Mouse (Mus musculus): Measurements from ENCODE around the gene Elavl2. TPM values are rescaled to one million over a fixed set of nuclear protein-coding genes. Genes with fewer than 3 reads are reported as not detected.
"Not testable (repeated sequence)": the region's sequence is repeated elsewhere in the genome, so short reads cannot be mapped to it uniquely, and the experiment has no call there.

Elavl2 gene
- polyA plus RNA-seq, 1 experiment from 2014 or later = 94.7 TPM

GRCm38 (mm10) chr4:91295317-91295716, 105.3 kb downstream of the Elavl2 start:
- peaks cover 10% of the 10 kb centered on the region; the same call in 1 of the 2 replicates for H3K4me1 ChIP-seq
- H3K4me3 ChIP-seq (replicated peaks) = no peak overlapping the region
- WGBS = 85% methylated on average over 4 of the region's 4 CpGs
- peaks cover 8% of the 10 kb centered on the region for H3K36me3 ChIP-seq (replicated peaks)
- ATAC-seq (ENCODE audit: low FRiP score) = no peak
- no peak overlapping the region for H3K27ac ChIP-seq
- no peaks in the 10 kb centered on the region for H3K27me3 ChIP-seq
- H3K4me2 ChIP-seq = no peak overlapping the region
- no peak overlapping the region for H3K9ac ChIP-seq
- no peaks in the 10 kb centered on the region for H3K9me3 ChIP-seq

GRCm38 (mm10) chr4:91291526-91291925, 109.1 kb downstream of the Elavl2 start:
- no peak overlapping the region for H3K9ac ChIP-seq
- peaks cover 3% of the 10 kb centered on the region; the same call in 1 of the 2 replicates for H3K4me1 ChIP-seq
- H3K27me3 ChIP-seq = no peaks in the 10 kb centered on the region
- no peak overlapping the region for H3K4me2 ChIP-seq
- H3K9me3 ChIP-seq = no peaks in the 10 kb centered on the region
- H3K36me3 ChIP-seq (replicated peaks) = no peaks in the 10 kb centered on the region
- 79% methylated on average over 1 of the region's 1 CpGs for WGBS
- no peak overlapping the region for H3K4me3 ChIP-seq (replicated peaks)
- ATAC-seq (ENCODE audit: low FRiP score) = no peak
- H3K27ac ChIP-seq = no peak overlapping the region

- ATAC-seq (ENCODE audit: low FRiP score) = no peak
- WGBS = 85% methylated on average over 1 of the region's 1 CpGs
- H3K27ac ChIP-seq = no peak overlapping the region
Observed at GRCm38 (mm10) chr4:91290373-91290772, 110.2 kb downstream of the Elavl2 start.

GRCm38 (mm10) chr4:91289151-91289550, 111.4 kb downstream of the Elavl2 start:
- Histone ChIP-seq H3K36me3 (replicated peaks) (no peaks in the 10 kb centered on the region; the same call in 1 of the 2 replicates), H3K27me3 (no peaks in the 10 kb centered on the region), H3K9me3 (no peaks in the 10 kb centered on the region), H3K9ac (no peak overlapping the region), H3K27ac (no peak overlapping the region), H3K4me3 (replicated peaks) (no peak overlapping the region), H3K4me2 (no peak overlapping the region), H3K4me1 (peaks cover 3% of the 10 kb centered on the region; the same call in 1 of the 2 replicates)
- ATAC-seq (ENCODE audit: low FRiP score) = no peak
- 89% methylated on average over 1 of the region's 1 CpGs for WGBS

More at GRCm38 (mm10) chr4:91290373-91290772, 110.2 kb downstream of the Elavl2 start:
- Histone ChIP-seq H3K4me1 (peaks cover 3% of the 10 kb centered on the region; the same call in 1 of the 2 replicates), H3K27me3 (no peaks in the 10 kb centered on the region), H3K9ac (no peak overlapping the region), H3K36me3 (replicated peaks) (no peaks in the 10 kb centered on the region), H3K9me3 (no peaks in the 10 kb centered on the region), H3K4me3 (replicated peaks) (no peak overlapping the region), H3K4me2 (no peak overlapping the region)

GRCm38 (mm10) chr4:91268390-91268789, 132.2 kb downstream of the Elavl2 start:
- Histone ChIP-seq H3K36me3 (replicated peaks) (no peaks in the 10 kb centered on the region), H3K4me2 (no peak overlapping the region), H3K4me3 (replicated peaks) (no peak overlapping the region), H3K27ac (no peak overlapping the region), H3K27me3 (no peaks in the 10 kb centered on the region), H3K9me3 (no peaks in the 10 kb centered on the region), H3K9ac (no peak overlapping the region), H3K4me1 (no peaks in the 10 kb centered on the region)
- WGBS = 84% methylated on average over 1 of the region's 1 CpGs
- no peak for ATAC-seq (ENCODE audit: low FRiP score)

GRCm38 (mm10) chr4:91263733-91264440, 136.7 kb downstream of the Elavl2 start:
- Histone ChIP-seq H3K27me3 (no peaks in the 10 kb centered on the region), H3K4me1 (no peaks in the 10 kb centered on the region), H3K4me2 (no peak overlapping the region), H3K36me3 (replicated peaks) (no peaks in the 10 kb centered on the region), H3K9me3 (no peaks in the 10 kb centered on the region), H3K27ac (no peak overlapping the region), H3K4me3 (replicated peaks) (no peak overlapping the region), H3K9ac (no peak overlapping the region)
- ATAC-seq (ENCODE audit: low FRiP score) = no peak; the same call in 1 of the 2 replicates
- 94% methylated on average over 19 of the region's 19 CpGs for WGBS

- no peaks in the 10 kb centered on the region for H3K36me3 ChIP-seq (replicated peaks)
- H3K9ac ChIP-seq = no peak overlapping the region
- no peaks in the 10 kb centered on the region for H3K27me3 ChIP-seq
- no peak overlapping the region for H3K4me2 ChIP-seq
- ATAC-seq (ENCODE audit: low FRiP score) = no peak
- H3K27ac ChIP-seq = no peak overlapping the region
- no peaks in the 10 kb centered on the region for H3K4me1 ChIP-seq
- whole genome bisulfite sequencing = 83% methylated on average over 8 of the region's 8 CpGs
- H3K9me3 ChIP-seq = no peaks in the 10 kb centered on the region
- no peak overlapping the region for H3K4me3 ChIP-seq (replicated peaks)
Observed at GRCm38 (mm10) chr4:91262839-91263238, 137.7 kb downstream of the Elavl2 start.

- no peak for ATAC-seq (ENCODE audit: low FRiP score)
Observed at GRCm38 (mm10) chr4:91260622-91261021, 140.0 kb downstream of the Elavl2 start.

GRCm38 (mm10) chr4:91248650-91249049, 151.9 kb downstream of the Elavl2 start:
- no peak overlapping the region for H3K4me2 ChIP-seq
- no peak overlapping the region for H3K4me3 ChIP-seq (replicated peaks)
- no peaks in the 10 kb centered on the region for H3K9me3 ChIP-seq
- H3K27me3 ChIP-seq = no peaks in the 10 kb centered on the region
- peaks cover 7% of the 10 kb centered on the region for H3K36me3 ChIP-seq (replicated peaks)
- 71% methylated on average over 1 of the region's 1 CpGs for WGBS
- no peak overlapping the region for H3K27ac ChIP-seq
- no peak for ATAC-seq (ENCODE audit: low FRiP score)
- H3K4me1 ChIP-seq = peaks cover 12% of the 10 kb centered on the region
- no peak overlapping the region for H3K9ac ChIP-seq

More at GRCm38 (mm10) chr4:91260622-91261021, 140.0 kb downstream of the Elavl2 start:
- H3K4me3 ChIP-seq (replicated peaks) = no peak overlapping the region
- no peak overlapping the region for H3K27ac ChIP-seq
- H3K27me3 ChIP-seq = no peaks in the 10 kb centered on the region
- WGBS = 96% methylated on average over 4 of the region's 4 CpGs
- H3K9ac ChIP-seq = no peak overlapping the region
- H3K4me1 ChIP-seq = no peaks in the 10 kb centered on the region
- no peak overlapping the region for H3K4me2 ChIP-seq
- H3K36me3 ChIP-seq (replicated peaks) = no peaks in the 10 kb centered on the region
- no peaks in the 10 kb centered on the region for H3K9me3 ChIP-seq

- not testable (repeated sequence) for H3K9ac ChIP-seq; H3K27ac ChIP-seq; H3K4me2 ChIP-seq; ATAC-seq (ENCODE audit: low FRiP score); H3K9me3 ChIP-seq; H3K36me3 ChIP-seq (replicated peaks); H3K4me3 ChIP-seq (replicated peaks); H3K27me3 ChIP-seq
- peaks cover 11% of the 10 kb centered on the region for H3K4me1 ChIP-seq
- WGBS = 87% methylated on average over 4 of the region's 8 CpGs
Observed at GRCm38 (mm10) chr4:91245136-91245535, 155.4 kb downstream of the Elavl2 start.

- H3K4me1 ChIP-seq = peaks cover 8% of the 10 kb centered on the region
- H3K9me3 ChIP-seq = no peaks in the 10 kb centered on the region
- H3K4me2 ChIP-seq = no peak overlapping the region
- H3K9ac ChIP-seq = no peak overlapping the region
- H3K27me3 ChIP-seq = no peaks in the 10 kb centered on the region
- 0 out of 2 replicates have a peak, but pooled peaks have one; percentile 6 for ATAC-seq (ENCODE audit: low FRiP score)
- no peak overlapping the region for H3K4me3 ChIP-seq (replicated peaks)
- peaks cover 9% of the 10 kb centered on the region; the same call in 1 of the 2 replicates for H3K36me3 ChIP-seq (replicated peaks)
- no peak overlapping the region for H3K27ac ChIP-seq
- 79% methylated on average over 9 of the region's 9 CpGs for WGBS
Observed at GRCm38 (mm10) chr4:91244554-91244953, 156.0 kb downstream of the Elavl2 start.

- H3K4me3 ChIP-seq (replicated peaks) = no peak overlapping the region
- no peak overlapping the region for H3K9ac ChIP-seq
- WGBS = 92% methylated on average over 4 of the region's 4 CpGs
- ATAC-seq (ENCODE audit: low FRiP score) = no peak
- no peaks in the 10 kb centered on the region for H3K9me3 ChIP-seq
- H3K4me1 ChIP-seq = 0 out of 2 replicates have a peak, but pooled peaks cover 6% of the 10 kb centered on the region
- H3K27me3 ChIP-seq = no peaks in the 10 kb centered on the region
- peaks cover 9% of the 10 kb centered on the region; the same call in 1 of the 2 replicates for H3K36me3 ChIP-seq (replicated peaks)
- H3K4me2 ChIP-seq = no peak overlapping the region
- no peak overlapping the region for H3K27ac ChIP-seq
Observed at GRCm38 (mm10) chr4:91243896-91244295, 156.7 kb downstream of the Elavl2 start.
